Mouse (Mus musculus) embryo, embryonic 11 days (tissue): ENCODE measurements around the gene Kmt2a.

Experiments used
- DNase-seq: peaks from one replicate; pipeline ENCODE4 v3.0.0-alpha.2; 2015

The Kmt2a gene

GRCm38 (mm10) chr9:44879694-44880271 lies 1.3 kb downstream of the Kmt2a start:
- DNase-seq = peak; percentile 39

- DNase-seq = peak; percentile 7
Measured at GRCm38 (mm10) chr9:44878776-44879500, 2.2 kb downstream of the Kmt2a start.

- no peak for DNase-seq
Measured at GRCm38 (mm10) chr9:44877686-44878085, 3.4 kb downstream of the Kmt2a start.

GRCm38 (mm10) chr9:44875476-44875875 lies 5.6 kb downstream of the Kmt2a start:
- no peak for DNase-seq

- DNase-seq = no peak
Measured at GRCm38 (mm10) chr9:44874198-44874597, 6.9 kb downstream of the Kmt2a start.

GRCm38 (mm10) chr9:44873665-44874064 lies 7.4 kb downstream of the Kmt2a start:
- no peak for DNase-seq

GRCm38 (mm10) chr9:44868336-44869094 lies 12.6 kb downstream of the Kmt2a start:
- DNase-seq = no peak

- no peak for DNase-seq
Measured at GRCm38 (mm10) chr9:44867664-44868063, 13.4 kb downstream of the Kmt2a start.

GRCm38 (mm10) chr9:44866501-44867240 lies 14.4 kb downstream of the Kmt2a start:
- no peak for DNase-seq

- no peak for DNase-seq
Measured at GRCm38 (mm10) chr9:44861121-44861520, 20.0 kb downstream of the Kmt2a start.

- DNase-seq = no peak
Measured at GRCm38 (mm10) chr9:44858657-44859056, 22.4 kb downstream of the Kmt2a start.

GRCm38 (mm10) chr9:44857405-44857992 lies 23.6 kb downstream of the Kmt2a start:
- DNase-seq = no peak

- DNase-seq = no peak
Measured at GRCm38 (mm10) chr9:44855153-44855552, 25.9 kb downstream of the Kmt2a start.

GRCm38 (mm10) chr9:44847446-44847845 lies 33.6 kb downstream of the Kmt2a start:
- no peak for DNase-seq

- DNase-seq = peak; percentile 16
Measured at GRCm38 (mm10) chr9:44841241-44841640, 39.9 kb downstream of the Kmt2a start.

GRCm38 (mm10) chr9:44836439-44836838 lies 44.7 kb downstream of the Kmt2a start:
- peak; percentile 79 for DNase-seq

- no peak for DNase-seq
Measured at GRCm38 (mm10) chr9:44832356-44832755, 48.7 kb downstream of the Kmt2a start.

GRCm38 (mm10) chr9:44830506-44830905 lies 50.6 kb downstream of the Kmt2a start:
- no peak for DNase-seq

GRCm38 (mm10) chr9:44828944-44829343 lies 52.2 kb downstream of the Kmt2a start:
- DNase-seq = no peak

GRCm38 (mm10) chr9:44826660-44827059 lies 54.4 kb downstream of the Kmt2a start:
- peak; percentile 16 for DNase-seq

- DNase-seq = no peak
Measured at GRCm38 (mm10) chr9:44819920-44820827, 60.9 kb downstream of the Kmt2a start.

GRCm38 (mm10) chr9:44817522-44817921 lies 63.6 kb downstream of the Kmt2a start:
- no peak for DNase-seq
